Mouse (Mus musculus) midbrain, embryonic 10.5 days (tissue): ENCODE data around the gene Zfp36l2. TPM values are rescaled to one million over a fixed set of nuclear protein-coding genes. Genes with fewer than 3 reads are reported as not detected.

Experiments
- DNase-seq: peaks from one replicate; pipeline ENCODE4 v3.0.0-alpha.2; 2017; ENCODE audit warnings: low spot score
- H3K27ac ChIP-seq: fragments of 300-500 bp; sonication (generic); replicated peaks from 2 replicates; pipeline ENCODE4 v1.5.1; 2016; ENCODE audit warnings: mild to moderate bottlenecking
- H3K27me3 ChIP-seq: fragments of 300-500 bp; sonication (generic); 2 replicates; pipeline ENCODE4 v1.6.1; 2016; ENCODE audit warnings: low read depth, mild to moderate bottlenecking; ENCODE audit not compliant: poor library complexity, severe bottlenecking
- H3K36me3 ChIP-seq: fragments of 300-500 bp; sonication (generic); 2 replicates; pipeline ENCODE4 v1.6.1; 2016; ENCODE audit warnings: mild to moderate bottlenecking, moderate library complexity
- H3K4me1 ChIP-seq: fragments of 300-500 bp; sonication (generic); 2 replicates; pipeline ENCODE4 v1.6.1; 2016
- H3K4me3 ChIP-seq: fragments of 300-500 bp; sonication (generic); 2 replicates; pipeline ENCODE4 v1.5.1; 2016; ENCODE audit warnings: mild to moderate bottlenecking, moderate library complexity
- H3K9me3 ChIP-seq: fragments of 300-500 bp; sonication (generic); replicated peaks from 2 replicates; pipeline ENCODE4 v1.6.1; 2016; ENCODE audit warnings: mild to moderate bottlenecking
- WGBS: fragments of 180-500 bp; shearing (Covaris S2); methylation state at CpG from one replicate; pipeline ENCODE4 v1.1.7; 2016; 5-methylcytosine and 5-hydroxymethylcytosine counted together
- polyA plus RNA-seq: library from polyadenylated mRNA; unstranded; fragments of >200 nt; fragmentation: Nextera tagmentation; extraction: Ambion mirVana; gene quantifications from 2 replicates; pipeline ENCODE4 v1.2.1, GENCODE M21; 2016

Zfp36l2 gene
- polyA plus RNA-seq, 1 experiment from 2014 or later: 7.8 TPM

- Histone ChIP-seq H3K4me1 (peaks cover 59% of the 10 kb centered on the region), H3K4me3 (0 out of 2 replicates have a peak overlapping the region, but pooled peaks have one; percentile 3)
Measured at GRCm38 (mm10) chr17:84181502-84182310, 6.0 kb downstream of the Zfp36l2 start.

DNA sequence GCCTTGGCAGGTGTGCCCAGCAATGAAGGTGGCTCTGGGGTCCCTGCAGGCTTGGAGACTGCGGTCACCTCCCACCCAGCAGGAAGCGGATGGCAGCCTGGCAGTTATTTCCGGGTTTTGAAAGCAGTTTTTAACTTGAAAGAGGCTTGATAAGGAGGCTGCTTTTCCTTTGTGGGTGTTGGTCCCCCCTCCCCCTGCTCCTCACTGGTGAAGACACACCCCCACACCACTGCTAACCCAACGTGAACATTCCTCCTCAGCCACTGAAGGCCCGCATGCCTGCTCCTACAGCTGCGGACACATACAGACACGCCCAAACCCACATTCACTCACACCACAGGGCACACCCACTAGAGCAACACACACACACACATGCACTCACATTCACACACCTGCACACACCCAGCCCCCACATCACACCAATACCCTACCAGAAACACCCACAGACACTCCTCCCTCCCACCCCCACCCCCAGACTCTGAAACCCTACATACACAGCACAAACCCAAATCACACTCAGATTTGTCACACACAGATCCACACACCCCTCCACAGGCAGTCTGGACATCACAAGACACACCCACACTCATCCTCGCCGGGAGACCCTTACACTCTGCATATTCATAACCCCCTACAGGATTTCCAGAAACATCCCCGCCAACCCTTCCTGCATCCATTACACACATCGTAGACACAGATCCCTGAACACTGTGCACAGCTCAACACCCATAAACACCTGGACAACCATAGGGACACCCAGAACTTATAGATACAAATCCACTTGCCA, 6.8 kb downstream of the Zfp36l2 start:
- Histone ChIP-seq H3K36me3 (peaks cover 11% of the 10 kb centered on the region), H3K4me3 (no peak overlapping the region), H3K27ac (peak overlapping the region; percentile 52; the same call in 1 of the 2 replicates), H3K27me3 (no peaks in the 10 kb centered on the region), H3K4me1 (peaks cover 51% of the 10 kb centered on the region), H3K9me3 (no peaks in the 10 kb centered on the region)
- no peak for DNase-seq
- 50% methylated on average over 11 of the region's 11 CpGs for WGBS

More at GRCm38 (mm10) chr17:84181502-84182310, 6.0 kb downstream of the Zfp36l2 start:
- 68% methylated on average over 18 of the region's 18 CpGs for WGBS
- peak overlapping the region; percentile 79 for H3K27ac ChIP-seq
- no peaks in the 10 kb centered on the region for H3K27me3 ChIP-seq
- peaks cover 19% of the 10 kb centered on the region for H3K36me3 ChIP-seq
- H3K9me3 ChIP-seq: no peaks in the 10 kb centered on the region
- DNase-seq: no peak

DNA sequence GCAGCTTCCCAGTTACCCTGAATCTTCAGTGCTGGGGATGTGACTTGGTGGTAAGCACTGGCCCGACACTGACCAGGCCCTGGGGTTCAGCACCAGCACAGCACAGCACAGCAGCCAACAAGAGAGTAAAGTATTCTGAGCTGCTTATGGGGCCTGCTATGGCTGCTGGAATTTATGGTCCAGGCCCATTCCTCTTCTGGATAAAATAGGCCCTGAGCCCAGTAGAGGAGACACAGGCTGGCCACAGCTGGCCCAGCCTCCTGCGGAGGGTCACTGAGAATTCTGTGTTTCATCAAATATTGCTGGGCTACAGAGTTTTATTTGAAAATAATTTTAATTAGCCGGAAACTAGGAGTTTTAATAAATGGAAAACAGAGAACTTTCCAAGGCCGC, 7.8 kb downstream of the Zfp36l2 start:
- Histone ChIP-seq H3K27me3 (no peaks in the 10 kb centered on the region), H3K4me3 (no peak overlapping the region), H3K27ac (no peak overlapping the region), H3K9me3 (peaks cover 8% of the 10 kb centered on the region), H3K36me3 (peaks cover 8% of the 10 kb centered on the region), H3K4me1 (peaks cover 46% of the 10 kb centered on the region)
- 89% methylated on average over 4 of the region's 4 CpGs for WGBS
- no peak for DNase-seq

DNA sequence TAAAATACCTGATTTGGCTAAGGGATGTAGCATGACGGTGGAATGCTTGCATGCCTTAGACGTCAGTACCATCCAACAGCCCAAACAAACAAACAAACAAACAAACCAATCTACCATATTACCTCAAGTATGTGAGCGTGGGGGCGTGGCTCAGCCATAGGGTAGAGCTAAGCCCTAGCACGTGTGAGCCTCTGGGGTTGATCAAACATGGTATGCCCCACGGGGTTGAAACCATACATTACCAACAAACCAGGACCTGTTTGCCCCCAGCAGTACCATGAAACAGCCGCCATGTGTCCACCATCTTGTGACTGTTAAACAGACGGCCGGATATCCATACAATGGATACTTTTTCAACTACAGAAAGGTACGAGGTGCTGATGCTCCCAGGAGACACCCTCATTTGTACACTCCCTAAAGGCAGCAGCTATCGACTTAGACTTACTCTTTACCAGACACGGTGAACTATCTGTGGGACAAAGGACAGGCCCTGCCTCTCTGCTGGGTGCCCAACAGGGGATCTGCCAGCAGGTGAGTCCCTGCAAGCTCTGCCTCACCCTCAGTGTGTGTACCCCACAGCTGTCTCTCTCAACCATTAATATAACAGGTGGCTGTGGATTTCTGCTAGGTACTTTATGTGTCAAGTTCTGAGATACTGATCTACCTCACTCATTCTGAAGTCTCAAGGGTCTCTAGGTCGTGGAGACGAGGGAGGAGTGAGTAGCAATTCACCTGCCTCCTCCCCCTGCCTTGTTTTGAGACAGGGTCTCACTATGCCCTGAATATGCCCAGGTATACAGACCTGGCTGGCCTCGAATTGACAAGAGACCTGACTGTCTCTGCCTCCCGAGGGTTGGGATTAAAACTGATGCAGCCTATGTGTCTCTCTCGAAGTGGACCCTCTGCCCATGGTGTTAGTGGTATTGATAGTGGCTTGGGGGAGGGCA, 8.4 kb downstream of the Zfp36l2 start:
- 0 out of 2 replicates have a peak, but pooled peaks cover 5% of the 10 kb centered on the region for H3K36me3 ChIP-seq
- H3K4me1 ChIP-seq: peaks cover 43% of the 10 kb centered on the region
- peaks cover 8% of the 10 kb centered on the region for H3K9me3 ChIP-seq
- no peaks in the 10 kb centered on the region for H3K27me3 ChIP-seq
- no peak overlapping the region for H3K4me3 ChIP-seq
- no peak overlapping the region for H3K27ac ChIP-seq
- no peak for DNase-seq
- WGBS: 88% methylated on average over 17 of the region's 17 CpGs

GRCm38 (mm10) chr17:84177481-84177880, 10.3 kb downstream of the Zfp36l2 start:
- Histone ChIP-seq H3K36me3 (0 out of 2 replicates have a peak, but pooled peaks cover 5% of the 10 kb centered on the region), H3K27me3 (no peaks in the 10 kb centered on the region), H3K9me3 (peaks cover 8% of the 10 kb centered on the region), H3K4me3 (no peak overlapping the region), H3K4me1 (peaks cover 30% of the 10 kb centered on the region), H3K27ac (no peak overlapping the region; the same call in 1 of the 2 replicates)
- no peak for DNase-seq
- 45% methylated on average over 8 of the region's 8 CpGs for WGBS

DNA sequence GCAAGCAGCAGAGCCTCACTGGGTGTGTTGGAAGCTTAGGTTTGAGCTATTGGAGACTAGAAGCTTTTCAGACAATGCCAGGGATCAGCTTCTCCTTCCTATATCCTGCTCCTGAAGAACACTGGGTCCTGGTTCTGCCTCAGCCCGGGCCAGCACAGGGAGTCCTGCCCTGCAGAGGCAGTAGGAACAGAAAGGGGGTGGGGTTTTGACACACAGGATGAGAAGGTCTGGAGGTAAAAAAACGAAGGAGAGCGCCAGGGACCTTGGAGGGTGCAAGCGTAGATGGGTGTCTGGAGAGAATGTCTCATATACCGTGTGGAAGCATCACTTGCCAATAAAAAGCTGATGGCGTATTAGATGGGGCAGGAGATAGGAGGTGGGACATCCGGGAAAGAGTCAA, 11.3 kb downstream of the Zfp36l2 start:
- H3K27ac ChIP-seq: no peak overlapping the region
- no peak overlapping the region for H3K4me3 ChIP-seq
- H3K4me1 ChIP-seq: peaks cover 20% of the 10 kb centered on the region
- no peaks in the 10 kb centered on the region for H3K27me3 ChIP-seq
- 87% methylated on average over 7 of the region's 7 CpGs for WGBS
- 0 out of 2 replicates have a peak, but pooled peaks cover 5% of the 10 kb centered on the region for H3K36me3 ChIP-seq
- H3K9me3 ChIP-seq: peaks cover 8% of the 10 kb centered on the region
- DNase-seq: no peak

DNA sequence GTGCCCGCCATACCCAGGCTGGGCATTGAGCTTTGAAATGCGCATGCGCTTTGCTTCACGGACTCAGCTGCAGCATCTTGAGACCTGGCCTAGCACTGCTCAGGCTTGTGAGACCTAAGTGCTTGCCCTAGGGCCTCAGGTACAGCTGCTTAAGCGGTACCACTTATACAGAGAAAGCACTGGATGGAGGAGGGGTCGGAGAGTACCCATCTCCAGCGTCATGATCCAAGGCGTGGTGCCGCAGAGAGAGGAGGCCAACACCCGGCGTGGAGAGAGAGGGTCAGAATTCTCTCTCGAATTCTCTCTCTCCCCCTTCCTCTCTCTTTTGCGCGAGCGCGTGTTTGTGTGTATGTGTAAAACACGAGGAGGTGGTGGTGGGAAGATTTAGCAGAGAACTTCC, 12.6 kb downstream of the Zfp36l2 start:
- WGBS: 95% methylated on average over 17 of the region's 17 CpGs
- Histone ChIP-seq H3K36me3 (0 out of 2 replicates have a peak, but pooled peaks cover 5% of the 10 kb centered on the region), H3K9me3 (peaks cover 8% of the 10 kb centered on the region), H3K4me1 (peaks cover 9% of the 10 kb centered on the region), H3K4me3 (no peak overlapping the region), H3K27me3 (no peaks in the 10 kb centered on the region), H3K27ac (no peak overlapping the region)
- no peak for DNase-seq

GRCm38 (mm10) chr17:84167377-84167776, 20.4 kb downstream of the Zfp36l2 start:
- Histone ChIP-seq H3K27me3 (no peaks in the 10 kb centered on the region), H3K36me3 (no peaks in the 10 kb centered on the region), H3K4me3 (no peak overlapping the region), H3K4me1 (peaks cover 5% of the 10 kb centered on the region; the same call in 1 of the 2 replicates), H3K9me3 (no peaks in the 10 kb centered on the region), H3K27ac (no peak overlapping the region)
- DNase-seq: no peak
- WGBS: 84% methylated on average over 4 of the region's 4 CpGs

DNA sequence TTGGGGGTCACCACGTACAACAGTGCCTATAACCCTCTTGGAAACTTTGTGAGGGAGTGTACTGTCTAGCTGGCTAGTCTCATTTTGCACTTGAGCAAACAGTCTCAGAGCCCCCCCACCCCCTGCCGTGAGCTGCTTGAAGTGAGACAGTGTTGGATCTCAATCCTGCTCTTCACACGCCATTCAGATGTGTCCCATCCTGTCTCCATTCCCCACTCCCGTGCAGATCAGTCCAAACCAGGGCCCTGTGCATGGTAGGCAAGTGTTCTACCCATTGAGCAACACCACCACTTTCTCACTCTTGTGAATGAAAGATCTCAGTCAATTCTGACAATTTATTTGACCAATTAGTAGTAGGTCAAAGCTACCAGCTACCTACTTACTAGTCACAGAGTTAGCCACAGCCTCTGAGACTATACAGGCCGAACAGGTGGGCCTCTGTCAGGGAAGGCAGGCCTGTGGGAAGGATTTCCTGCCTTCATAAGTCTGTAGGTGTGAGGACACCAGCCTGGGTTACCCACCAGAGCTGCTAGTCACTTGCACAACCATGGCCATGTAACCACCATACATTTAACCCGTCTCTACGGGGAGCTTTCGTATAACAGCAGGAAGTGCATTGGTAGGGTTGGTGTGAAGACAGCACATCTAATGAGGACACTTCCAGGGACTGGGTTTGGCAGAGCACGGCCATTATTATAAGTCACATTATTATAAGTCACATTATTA, 21.4 kb downstream of the Zfp36l2 start:
- no peak overlapping the region for H3K27ac ChIP-seq
- H3K36me3 ChIP-seq: no peaks in the 10 kb centered on the region
- H3K9me3 ChIP-seq: no peaks in the 10 kb centered on the region
- WGBS: 90% methylated on average over 9 of the region's 9 CpGs
- peaks cover 10% of the 10 kb centered on the region for H3K4me1 ChIP-seq
- no peak overlapping the region for H3K4me3 ChIP-seq
- no peaks in the 10 kb centered on the region for H3K27me3 ChIP-seq
- DNase-seq: no peak

- Histone ChIP-seq H3K4me1 (peaks cover 15% of the 10 kb centered on the region), H3K27ac (0 out of 2 replicates have a peak overlapping the region, but pooled peaks have one; percentile 3), H3K27me3 (no peaks in the 10 kb centered on the region), H3K9me3 (no peaks in the 10 kb centered on the region), H3K36me3 (no peaks in the 10 kb centered on the region), H3K4me3 (no peak overlapping the region)
- 81% methylated on average over 3 of the region's 3 CpGs for WGBS
- no peak for DNase-seq
Measured at GRCm38 (mm10) chr17:84165735-84166134, 22.0 kb downstream of the Zfp36l2 start.

DNA sequence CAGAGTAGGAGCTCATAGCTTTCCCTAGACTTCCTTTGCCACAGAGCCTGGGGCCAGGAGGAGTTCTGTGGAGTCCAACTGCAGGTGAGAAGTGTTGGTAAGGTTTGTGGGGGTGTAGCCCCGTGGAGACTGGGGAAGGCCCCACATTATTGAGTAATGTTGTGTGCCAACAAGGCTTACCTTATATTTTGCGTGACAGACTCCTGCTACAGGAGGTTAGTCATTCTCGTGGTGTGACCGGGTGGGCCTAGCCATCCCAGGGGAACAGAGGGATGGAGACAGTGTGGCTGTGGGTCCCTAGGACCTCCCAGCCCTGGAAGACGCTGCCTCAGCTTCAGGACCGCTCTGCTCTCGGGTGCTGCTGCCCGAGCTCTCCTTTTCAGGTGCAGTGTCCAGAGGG, 23.6 kb downstream of the Zfp36l2 start:
- 77% methylated on average over 8 of the region's 8 CpGs for WGBS
- Histone ChIP-seq H3K4me1 (peaks cover 20% of the 10 kb centered on the region), H3K4me3 (no peak overlapping the region), H3K27me3 (peaks cover 3% of the 10 kb centered on the region; the same call in 1 of the 2 replicates), H3K36me3 (no peaks in the 10 kb centered on the region), H3K27ac (0 out of 2 replicates have a peak overlapping the region, but pooled peaks have one; percentile 33), H3K9me3 (no peaks in the 10 kb centered on the region)
- DNase-seq: no peak
